Mouse (Mus musculus): ENCODE results near the gene Tmigd3. TPM values are rescaled to one million over a fixed set of nuclear protein-coding genes. Genes with fewer than 3 reads are reported as not detected.

The Tmigd3 gene
- total RNA-seq (2017): 0.39 to 3.4 TPM (median 2.0 TPM) in 3 replicates

- no peak for ATAC-seq (replicated peaks; ENCODE audit: insufficient number of reproducible peaks, low FRiP score, low TSS enrichment, poor library complexity, severe bottlenecking)
These were observed at the start of gene Tmigd3, which contains the start of gene Adora3 for GRCm38 (mm10) chr3:105870558-105870957. Tmigd3 (plus strand) TSS chr3:105870903. Adora3 (plus strand) TSS chr3:105870858.

GRCm38 (mm10) chr3:105821504-105821903 lies 49.2 kb upstream of the Tmigd3 start:
- no peak for ATAC-seq (replicated peaks; ENCODE audit: insufficient number of reproducible peaks, low FRiP score, low TSS enrichment, poor library complexity, severe bottlenecking)

- ATAC-seq (replicated peaks; ENCODE audit: insufficient number of reproducible peaks, low FRiP score, low TSS enrichment, poor library complexity, severe bottlenecking): no peak
These were observed 47.1 kb upstream of the Tmigd3 start for GRCm38 (mm10) chr3:105823609-105824008.

- ATAC-seq (replicated peaks; ENCODE audit: insufficient number of reproducible peaks, low FRiP score, low TSS enrichment, poor library complexity, severe bottlenecking): no peak
These were observed 46.6 kb upstream of the Tmigd3 start for GRCm38 (mm10) chr3:105824103-105824502.

- no peak for ATAC-seq (replicated peaks; ENCODE audit: insufficient number of reproducible peaks, low FRiP score, low TSS enrichment, poor library complexity, severe bottlenecking)
These were observed 46.0 kb upstream of the Tmigd3 start for GRCm38 (mm10) chr3:105824704-105825103.

GRCm38 (mm10) chr3:105825501-105826161 lies 45.1 kb upstream of the Tmigd3 start:
- ATAC-seq (replicated peaks; ENCODE audit: insufficient number of reproducible peaks, low FRiP score, low TSS enrichment, poor library complexity, severe bottlenecking): peak; percentile 98

GRCm38 (mm10) chr3:105831584-105831983 lies 39.1 kb upstream of the Tmigd3 start:
- no peak for ATAC-seq (replicated peaks; ENCODE audit: insufficient number of reproducible peaks, low FRiP score, low TSS enrichment, poor library complexity, severe bottlenecking)

- ATAC-seq (replicated peaks; ENCODE audit: insufficient number of reproducible peaks, low FRiP score, low TSS enrichment, poor library complexity, severe bottlenecking): no peak
These were observed 34.8 kb upstream of the Tmigd3 start for GRCm38 (mm10) chr3:105835875-105836274.

GRCm38 (mm10) chr3:105836883-105837282 lies 33.8 kb upstream of the Tmigd3 start:
- ATAC-seq (replicated peaks; ENCODE audit: insufficient number of reproducible peaks, low FRiP score, low TSS enrichment, poor library complexity, severe bottlenecking): no peak

GRCm38 (mm10) chr3:105838655-105839054 lies 32.0 kb upstream of the Tmigd3 start:
- ATAC-seq (replicated peaks; ENCODE audit: insufficient number of reproducible peaks, low FRiP score, low TSS enrichment, poor library complexity, severe bottlenecking): no peak

- no peak; the same call in 1 of the 2 replicates for ATAC-seq (replicated peaks; ENCODE audit: insufficient number of reproducible peaks, low FRiP score, low TSS enrichment, poor library complexity, severe bottlenecking)
These were observed 30.9 kb upstream of the Tmigd3 start for GRCm38 (mm10) chr3:105839836-105840235.

- no peak for ATAC-seq (replicated peaks; ENCODE audit: insufficient number of reproducible peaks, low FRiP score, low TSS enrichment, poor library complexity, severe bottlenecking)
These were observed 24.2 kb upstream of the Tmigd3 start for GRCm38 (mm10) chr3:105846294-105847069.

GRCm38 (mm10) chr3:105853781-105854180 lies 16.9 kb upstream of the Tmigd3 start:
- no peak for ATAC-seq (replicated peaks; ENCODE audit: insufficient number of reproducible peaks, low FRiP score, low TSS enrichment, poor library complexity, severe bottlenecking)

- no peak for ATAC-seq (replicated peaks; ENCODE audit: insufficient number of reproducible peaks, low FRiP score, low TSS enrichment, poor library complexity, severe bottlenecking)
These were observed 15.9 kb upstream of the Tmigd3 start for GRCm38 (mm10) chr3:105854786-105855185.

- ATAC-seq (replicated peaks; ENCODE audit: insufficient number of reproducible peaks, low FRiP score, low TSS enrichment, poor library complexity, severe bottlenecking): no peak
These were observed 13.2 kb upstream of the Tmigd3 start for GRCm38 (mm10) chr3:105857513-105857912.

GRCm38 (mm10) chr3:105861747-105862366 lies 8.8 kb upstream of the Tmigd3 start:
- ATAC-seq (replicated peaks; ENCODE audit: insufficient number of reproducible peaks, low FRiP score, low TSS enrichment, poor library complexity, severe bottlenecking): peak; percentile 83

- no peak for ATAC-seq (replicated peaks; ENCODE audit: insufficient number of reproducible peaks, low FRiP score, low TSS enrichment, poor library complexity, severe bottlenecking)
These were observed 6.6 kb upstream of the Tmigd3 start for GRCm38 (mm10) chr3:105864123-105864522.

- no peak; the same call in 1 of the 2 replicates for ATAC-seq (replicated peaks; ENCODE audit: insufficient number of reproducible peaks, low FRiP score, low TSS enrichment, poor library complexity, severe bottlenecking)
These were observed 5.6 kb upstream of the Tmigd3 start for GRCm38 (mm10) chr3:105865122-105865521.

- ATAC-seq (replicated peaks; ENCODE audit: insufficient number of reproducible peaks, low FRiP score, low TSS enrichment, poor library complexity, severe bottlenecking): no peak
These were observed 2.6 kb upstream of the Tmigd3 start for GRCm38 (mm10) chr3:105868135-105868534.

GRCm38 (mm10) chr3:105872034-105872433 lies 1.3 kb downstream of the Tmigd3 start:
- no peak for ATAC-seq (replicated peaks; ENCODE audit: insufficient number of reproducible peaks, low FRiP score, low TSS enrichment, poor library complexity, severe bottlenecking)
